Comparison of ENCODE assay signal across 8 mouse cellular contexts in genomic region chr7:70633577-70633976, GRCm38 (mm10).
A peak's percentile ranks its signal among the peaks of the same experiment; 100 is the strongest.
DNase-seq lines count a peak whose midpoint lies in the region; ATAC-seq and TF ChIP-seq lines count a peak whose summit lies in the region.

No protein-coding gene starts in this region.

- no peaks in the 10 kb centered on the region for H3K27me3 ChIP-seq in lung, postnatal 0 days (replicated peaks; ENCODE audit: insufficient read depth, low read length)
- no peaks in the 10 kb centered on the region for H3K27me3 ChIP-seq in neural tube, embryonic 11.5 days (ENCODE audit: control insufficient read depth, insufficient read depth, low read length)

- H3K4me2 ChIP-seq in lung, postnatal 0 days (replicated peaks; ENCODE audit: low read depth, low read length) = 0 out of 2 replicates have a peak overlapping the region, but pooled peaks have one; percentile 1
- H3K4me2 ChIP-seq in neural tube, embryonic 11.5 days (ENCODE audit: low read depth) = no peak overlapping the region

- TF ChIP-seq EP300 in lung, postnatal 0 days (IDR thresholded peaks at IDR 0.05) = no peak

- H3K36me3 ChIP-seq in lung, postnatal 0 days (ENCODE audit: insufficient read depth, low read length) = no peaks in the 10 kb centered on the region
- no peaks in the 10 kb centered on the region for H3K36me3 ChIP-seq in neural tube, embryonic 11.5 days (ENCODE audit: control insufficient read depth, insufficient read depth, low read length)

- no peaks in the 10 kb centered on the region for H3K4me1 ChIP-seq in lung, postnatal 0 days (ENCODE audit: insufficient read depth, low read depth, low read length)
- H3K4me1 ChIP-seq in neural tube, embryonic 11.5 days (ENCODE audit: control insufficient read depth, insufficient read depth, low read length) = peaks cover 6% of the 10 kb centered on the region; the same call in 1 of the 2 replicates

- no peak overlapping the region for H3K4me3 ChIP-seq in lung, postnatal 0 days (ENCODE audit: low read depth, low read length)
- H3K4me3 ChIP-seq in neural tube, embryonic 11.5 days (ENCODE audit: low read depth, low read length) = no peak overlapping the region

- no peak overlapping the region for H3K9ac ChIP-seq in lung, postnatal 0 days (replicated peaks; ENCODE audit: low read depth)
- H3K9ac ChIP-seq in neural tube, embryonic 11.5 days (ENCODE audit: low read length) = no peak overlapping the region

- no peaks in the 10 kb centered on the region for H3K9me3 ChIP-seq in lung, postnatal 0 days (ENCODE audit: low read length)
- no peaks in the 10 kb centered on the region for H3K9me3 ChIP-seq in neural tube, embryonic 11.5 days (ENCODE audit: control insufficient read depth, low read length)

- no peak for TF ChIP-seq CTCF in lung, postnatal 0 days (IDR thresholded peaks at IDR 0.05)

- no peak for ATAC-seq in lung, postnatal 0 days
- ATAC-seq in neural tube, embryonic 11.5 days (ENCODE audit: insufficient read depth, low FRiP score, low TSS enrichment) = no peak

- WGBS in lung, postnatal 0 days = 55% methylated on average over 11 of the region's 11 CpGs
- WGBS in neural tube, embryonic 11.5 days = 24% methylated on average over 11 of the region's 11 CpGs

- DNase-seq in cerebellum, adult 8-10 months = peak; percentile 7
- no peak for DNase-seq in cerebellum, adult 11 months
- no peak for DNase-seq in lung, postnatal 0 days (ENCODE audit: low spot score)
- DNase-seq in lung, adult 18-20 months = no peak
- DNase-seq in kidney, adult 11 months = peak; percentile 61
- peak; percentile 22 for DNase-seq in neural tube, embryonic 11.5 days (ENCODE audit: low spot score)
- DNase-seq in ovary, postnatal 36 days (ENCODE audit: low spot score) = no peak
- no peak for DNase-seq in lung, postnatal 10 days

- no peak overlapping the region for H3K27ac ChIP-seq in lung, postnatal 0 days (ENCODE audit: low read length)
- no peak overlapping the region for H3K27ac ChIP-seq in neural tube, embryonic 11.5 days (ENCODE audit: low read depth, low read length)

Comparison
In these comparisons a context has a peak if more than half of its experiments do, and no peak if none do; other contexts are left out.
1. DNase-seq: peak in cerebellum, adult 8-10 months (single experiment), kidney, adult 11 months (single experiment) and neural tube, embryonic 11.5 days (single experiment); none in cerebellum, adult 11 months (single experiment), lung, postnatal 0 days (single experiment), lung, adult 18-20 months (0 of 2), ovary, postnatal 36 days (single experiment) and lung, postnatal 10 days (single experiment).